Mouse (Mus musculus) CH12.LX (cell line): Measurements from ENCODE around the gene Rita1.

Source experiments
- CTCF ChIP-seq, 2 experiments: IDR thresholded peaks in 1 of 2; conservative IDR thresholded peaks in 1 of 2; 2 replicates each; pipeline ENCODE4 v1.5.1; 2011 to 2012; ENCODE audit warnings: low read depth in 2 of 2, low read length in 2 of 2, improper control_type of control experiment in 1 of 2, inconsistent platforms in 1 of 2, mild to moderate bottlenecking in 1 of 2, moderate library complexity in 1 of 2
- EP300 ChIP-seq: IDR thresholded peaks from 2 replicates; pipeline ENCODE4 v1.6.1; 2011; ENCODE audit warnings: low read length, improper control_type of control experiment
- HCFC1 ChIP-seq: IDR thresholded peaks from 2 replicates; pipeline ENCODE4 v1.6.1; 2012; ENCODE audit warnings: low read depth, mild to moderate bottlenecking, inconsistent platforms, low read length, improper control_type of control experiment
- MAZ ChIP-seq: IDR thresholded peaks from 2 replicates; pipeline ENCODE4 v1.6.1; 2012; ENCODE audit warnings: low read depth, mild to moderate bottlenecking, inconsistent platforms, low read length, improper control_type of control experiment, moderate library complexity
- POLR2A ChIP-seq: IDR thresholded peaks from 2 replicates; pipeline ENCODE4 v1.6.1; 2011; ENCODE audit warnings: low read depth, mild to moderate bottlenecking, improper control_type of control experiment, low read length
- USF1 ChIP-seq: IDR thresholded peaks from 2 replicates; pipeline ENCODE4 v1.6.1; 2014; ENCODE audit warnings: low read depth, mild to moderate bottlenecking, inconsistent platforms, low read length, improper control_type of control experiment

- TF ChIP-seq CTCF (conservative IDR thresholded peaks at IDR 0.05 in 1 of 2, IDR thresholded peaks at IDR 0.05 in 1 of 2; ENCODE audit: low read depth in 2 of 2, low read length in 2 of 2), result no peak
- TF ChIP-seq MAZ, result no peak
- no peak for TF ChIP-seq USF1
- no peak for TF ChIP-seq EP300
- no peak for TF ChIP-seq HCFC1
- no peak for TF ChIP-seq POLR2A
These were observed 16.2 kb upstream of the Rita1 start for GRCm38 (mm10) chr5:120628624-120629023.
